Mouse (Mus musculus) heart, adult 2 months (tissue): ENCODE results near the gene Mob2.

Experiments
- EP300 ChIP-seq: fragments of 200-500 bp; IDR thresholded peaks from 2 replicates; pipeline ENCODE4 v1.6.1; 2011; ENCODE audit warnings: low read depth, low read length, control low read depth; ENCODE audit not compliant: insufficient read depth
- POLR2A ChIP-seq: fragments of 200-500 bp; IDR thresholded peaks from 2 replicates; pipeline ENCODE4 v1.6.1; 2011; ENCODE audit warnings: mild to moderate bottlenecking, low read depth, low read length, control low read depth; ENCODE audit not compliant: insufficient read depth

DNA sequence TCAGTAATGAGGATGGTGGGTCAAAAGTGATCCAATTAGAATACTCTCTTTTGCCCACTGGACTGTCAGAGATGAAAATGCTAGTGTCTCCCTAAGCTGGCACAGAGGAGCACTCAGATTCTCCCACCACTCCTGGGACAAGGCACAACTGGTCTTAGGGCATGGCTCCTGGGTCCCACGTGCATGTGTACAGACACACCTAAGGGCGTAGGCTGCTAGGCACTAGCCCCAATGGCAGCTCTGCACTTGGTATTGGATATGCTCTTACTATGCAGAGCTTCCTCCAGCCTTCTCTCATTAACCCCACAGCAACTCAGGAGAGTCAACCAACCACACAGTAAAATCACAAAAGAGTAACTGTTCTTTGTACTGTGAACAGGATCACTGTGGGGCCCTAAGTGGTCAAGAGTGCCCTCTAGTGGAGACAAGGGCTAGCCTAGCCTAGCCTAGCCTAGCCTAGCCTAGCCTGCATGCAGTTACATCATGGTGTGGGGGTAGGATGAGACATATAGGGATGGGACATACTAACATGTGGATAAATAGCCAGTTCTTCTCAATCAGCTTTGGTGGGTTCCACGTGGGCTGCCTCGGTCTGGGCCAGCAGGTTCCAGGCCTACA is 23.2 kb downstream of the Mob2 start:
- 0 out of 2 replicates have a peak, but pooled peaks have one; percentile 34 for TF ChIP-seq EP300
- TF ChIP-seq POLR2A, result no peak
